Mouse (Mus musculus) forebrain, embryonic 14.5 days (tissue): ENCODE results near the gene Usp35. TPM values are rescaled to one million over a fixed set of nuclear protein-coding genes. Genes with fewer than 3 reads are reported as not detected.

Experiments
- ATAC-seq: fragments of 200-750 bp; cut with Nextera tagmentation; 2 replicates; pipeline ENCODE4 v1.8.0; 2017; ENCODE audit warnings: mild to moderate bottlenecking, moderate library complexity
- DNase-seq: peaks from one replicate; pipeline ENCODE4 v3.0.0-alpha.2; 2015; ENCODE audit warnings: low spot score
- H3K27ac ChIP-seq: fragments of 300-500 bp; sonication (generic); 2 replicates; pipeline ENCODE4 v1.5.1; 2014; ENCODE audit warnings: low read depth, mild to moderate bottlenecking, control low read depth, low read length, moderate library complexity
- H3K27me3 ChIP-seq: fragments of 300-500 bp; sonication (generic); replicated peaks from 2 replicates; pipeline ENCODE4 v1.6.1; 2014; ENCODE audit warnings: low read length, control low read depth, mixed read lengths; ENCODE audit not compliant: control insufficient read depth, insufficient read depth
- H3K36me3 ChIP-seq: fragments of 300-500 bp; sonication (generic); 2 replicates; pipeline ENCODE4 v1.6.1; 2014; ENCODE audit warnings: low read length, control low read depth; ENCODE audit not compliant: control insufficient read depth, insufficient read depth
- H3K4me1 ChIP-seq: fragments of 300-500 bp; sonication (generic); 2 replicates; pipeline ENCODE4 v1.6.1; 2014; ENCODE audit warnings: antibody characterized with exemption, low read length, control low read depth; ENCODE audit not compliant: control insufficient read depth, insufficient read depth
- H3K4me2 ChIP-seq: fragments of 300-500 bp; sonication (generic); 2 replicates; pipeline ENCODE4 v1.6.1; 2014; ENCODE audit warnings: mild to moderate bottlenecking, control low read depth, low read length
- H3K4me3 ChIP-seq: fragments of 300-500 bp; sonication (generic); 2 replicates; pipeline ENCODE4 v1.5.1; 2014; ENCODE audit warnings: low read depth, low read length, control low read depth
- H3K9ac ChIP-seq: fragments of 300-500 bp; sonication (generic); 2 replicates; pipeline ENCODE4 v1.6.1; 2014; ENCODE audit warnings: mild to moderate bottlenecking, low read length, control low read depth, moderate library complexity
- H3K9me3 ChIP-seq: fragments of 300-500 bp; sonication (generic); replicated peaks from 2 replicates; pipeline ENCODE4 v1.6.1; 2016; ENCODE audit warnings: low read length, control low read depth, mixed read lengths; ENCODE audit not compliant: control insufficient read depth
- WGBS: fragments of 180-500 bp; shearing (Covaris S2); extraction: QIAGEN DNeasy Blood & Tissue Kit; methylation state at CpG from one replicate; pipeline ENCODE4 v1.1.7; 2014; 5-methylcytosine and 5-hydroxymethylcytosine counted together
- polyA plus RNA-seq: library from polyadenylated mRNA; unstranded; fragments of >200 nt; fragmentation: Nextera tagmentation; extraction: Ambion mirVana; gene quantifications from 2 replicates; pipeline ENCODE4 v1.2.1, GENCODE M21; 2014

Gene Usp35
- polyA plus RNA-seq, 1 experiment from 2014 or later: 4.1 TPM

- ATAC-seq (no peak), DNase-seq (no peak)
- H3K36me3 ChIP-seq: peaks cover 53% of the 10 kb centered on the region
- no peaks in the 10 kb centered on the region for H3K9me3 ChIP-seq
- H3K4me2 ChIP-seq: no peak overlapping the region
- no peaks in the 10 kb centered on the region for H3K27me3 ChIP-seq
- H3K4me1 ChIP-seq: no peaks in the 10 kb centered on the region
- H3K4me3 ChIP-seq: no peak overlapping the region
- H3K27ac ChIP-seq: no peak overlapping the region
- no peak overlapping the region for H3K9ac ChIP-seq
- WGBS: 81% methylated on average over 7 of the region's 7 CpGs
Measured at GRCm38 (mm10) chr7:97313364-97313995, 18.3 kb downstream of the Usp35 start.

- DNase-seq (no peak), ATAC-seq (no peak)
- H3K36me3 ChIP-seq: peaks cover 56% of the 10 kb centered on the region
- no peaks in the 10 kb centered on the region for H3K4me1 ChIP-seq
- H3K9ac ChIP-seq: no peak overlapping the region
- no peaks in the 10 kb centered on the region for H3K9me3 ChIP-seq
- H3K4me3 ChIP-seq: no peak overlapping the region
- H3K27me3 ChIP-seq: no peaks in the 10 kb centered on the region
- 84% methylated on average over 6 of the region's 6 CpGs for WGBS
- H3K4me2 ChIP-seq: no peak overlapping the region
- H3K27ac ChIP-seq: no peak overlapping the region
Measured at GRCm38 (mm10) chr7:97312856-97313255, 19.0 kb downstream of the Usp35 start.

- Histone ChIP-seq H3K9ac (no peak overlapping the region), H3K27ac (no peak overlapping the region), H3K36me3 (peaks cover 57% of the 10 kb centered on the region), H3K27me3 (no peaks in the 10 kb centered on the region), H3K4me3 (no peak overlapping the region), H3K4me1 (no peaks in the 10 kb centered on the region), H3K9me3 (no peaks in the 10 kb centered on the region), H3K4me2 (no peak overlapping the region)
- ATAC-seq (no peak), DNase-seq (no peak)
- 92% methylated on average over 17 of the region's 17 CpGs for WGBS
Measured at GRCm38 (mm10) chr7:97312196-97312595, 19.6 kb downstream of the Usp35 start.

- Histone ChIP-seq H3K9me3 (no peaks in the 10 kb centered on the region), H3K4me1 (no peaks in the 10 kb centered on the region), H3K27me3 (no peaks in the 10 kb centered on the region), H3K36me3 (peaks cover 63% of the 10 kb centered on the region), H3K4me3 (no peak overlapping the region), H3K4me2 (no peak overlapping the region), H3K27ac (no peak overlapping the region), H3K9ac (no peak overlapping the region)
- DNase-seq (no peak), ATAC-seq (no peak)
- 93% methylated on average over 14 of the region's 14 CpGs for whole genome bisulfite sequencing
Measured at GRCm38 (mm10) chr7:97311620-97312019, 20.2 kb downstream of the Usp35 start.

- Histone ChIP-seq H3K4me1 (no peaks in the 10 kb centered on the region), H3K27ac (no peak overlapping the region), H3K9me3 (no peaks in the 10 kb centered on the region), H3K36me3 (peaks cover 66% of the 10 kb centered on the region), H3K27me3 (no peaks in the 10 kb centered on the region), H3K4me3 (no peak overlapping the region), H3K4me2 (no peak overlapping the region), H3K9ac (no peak overlapping the region)
- 85% methylated on average over 3 of the region's 3 CpGs for WGBS
- DNase-seq: no peak
- no peak for ATAC-seq
Measured at GRCm38 (mm10) chr7:97310341-97310635, 21.5 kb downstream of the Usp35 start.

GRCm38 (mm10) chr7:97309461-97310340 is 22.1 kb downstream of the Usp35 start:
- Histone ChIP-seq H3K4me2 (no peak overlapping the region), H3K9me3 (no peaks in the 10 kb centered on the region), H3K36me3 (peaks cover 71% of the 10 kb centered on the region), H3K9ac (no peak overlapping the region), H3K27ac (no peak overlapping the region), H3K4me1 (no peaks in the 10 kb centered on the region), H3K4me3 (no peak overlapping the region), H3K27me3 (no peaks in the 10 kb centered on the region)
- ATAC-seq: no peak
- 82% methylated on average over 4 of the region's 4 CpGs for WGBS
- no peak for DNase-seq

GRCm38 (mm10) chr7:97307546-97307945 is 24.3 kb downstream of the Usp35 start:
- Histone ChIP-seq H3K27ac (no peak overlapping the region), H3K4me3 (no peak overlapping the region), H3K36me3 (peaks cover 73% of the 10 kb centered on the region), H3K9me3 (no peaks in the 10 kb centered on the region), H3K4me2 (no peak overlapping the region), H3K4me1 (no peaks in the 10 kb centered on the region), H3K27me3 (no peaks in the 10 kb centered on the region), H3K9ac (no peak overlapping the region)
- no peak for ATAC-seq
- 95% methylated on average over 1 of the region's 1 CpGs for WGBS
- DNase-seq: no peak

- ATAC-seq: no peak
- Histone ChIP-seq H3K27me3 (no peaks in the 10 kb centered on the region), H3K36me3 (peaks cover 65% of the 10 kb centered on the region), H3K27ac (no peak overlapping the region), H3K9ac (no peak overlapping the region), H3K4me3 (no peak overlapping the region), H3K4me1 (no peaks in the 10 kb centered on the region), H3K9me3 (no peaks in the 10 kb centered on the region), H3K4me2 (no peak overlapping the region)
- WGBS: 100% methylated on average over 2 of the region's 2 CpGs
- DNase-seq: no peak
Measured at GRCm38 (mm10) chr7:97306813-97307212, 25.0 kb downstream of the Usp35 start.

GRCm38 (mm10) chr7:97305206-97305605 is 26.6 kb downstream of the Usp35 start:
- no peak overlapping the region for H3K27ac ChIP-seq
- H3K27me3 ChIP-seq: no peaks in the 10 kb centered on the region
- DNase-seq (no peak), ATAC-seq (no peak)
- peaks cover 55% of the 10 kb centered on the region for H3K36me3 ChIP-seq
- 87% methylated on average over 4 of the region's 4 CpGs for WGBS
- H3K9ac ChIP-seq: no peak overlapping the region
- H3K4me1 ChIP-seq: no peaks in the 10 kb centered on the region
- H3K4me3 ChIP-seq: no peak overlapping the region
- H3K4me2 ChIP-seq: no peak overlapping the region
- H3K9me3 ChIP-seq: no peaks in the 10 kb centered on the region
